In genomic region chr8:8690146-8691092, GRCm38 (mm10) we compare ENCODE assay signal across 8 mouse cellular contexts. TPM values are rescaled to one million over a fixed set of nuclear protein-coding genes. Genes with fewer than 3 reads are reported as not detected.
DNase-seq lines count a peak whose midpoint lies in the region; ATAC-seq and TF ChIP-seq lines count a peak whose summit lies in the region.

TSS of gene Arglu1 (minus strand) at chr8:8690521.

- in situ Hi-C loops in ES-E14 (cut with MboI; ENCODE audit: low sequenced_read_pairs in 2 of 2, unreplicated experiment in 2 of 2), result no loop called here

- no peaks in the 10 kb centered on the region for H3K36me3 ChIP-seq in ES-E14 (ENCODE audit: control insufficient read depth, insufficient read depth, low read length, poor library complexity, severe bottlenecking)
- H3K36me3 ChIP-seq in forebrain, embryonic 16.5 days (ENCODE audit: control insufficient read depth, insufficient read depth), result no peaks in the 10 kb centered on the region
- 0 out of 2 replicates have a peak, but pooled peaks cover 5% of the 10 kb centered on the region for H3K36me3 ChIP-seq in lung, embryonic 14.5 days (ENCODE audit: insufficient read depth)
- no peaks in the 10 kb centered on the region for H3K36me3 ChIP-seq in thymus, adult 2 months (ENCODE audit: control insufficient read depth, insufficient read depth, low read length)

- peaks cover 0 to 4% of the 10 kb centered on the region in 2 experiments; a peak in 1 of 4 replicates for H3K4me1 ChIP-seq in ES-E14 (ENCODE audit: control insufficient read depth in 2 of 2, insufficient read depth in 2 of 2, low read length in 2 of 2, poor library complexity in 1 of 2)
- peaks cover 34% of the 10 kb centered on the region for H3K4me1 ChIP-seq in forebrain, embryonic 16.5 days (replicated peaks; ENCODE audit: control insufficient read depth, insufficient read depth, low read length)
- H3K4me1 ChIP-seq in lung, embryonic 14.5 days (ENCODE audit: insufficient read depth), result peaks cover 27% of the 10 kb centered on the region
- peaks cover 5% of the 10 kb centered on the region; the same call in 1 of the 2 replicates for H3K4me1 ChIP-seq in olfactory bulb, adult 2 months (ENCODE audit: control insufficient read depth, insufficient read depth, low read length)
- H3K4me1 ChIP-seq in thymus, adult 2 months (replicated peaks; ENCODE audit: control insufficient read depth, insufficient read depth, low read length), result peaks cover 15% of the 10 kb centered on the region

- H3K4me2 ChIP-seq in forebrain, embryonic 16.5 days (ENCODE audit: low read length), result peak within 1 kb of the TSS; percentile 69
- peak within 1 kb of the TSS; percentile 88 for H3K4me2 ChIP-seq in lung, embryonic 14.5 days

- peak within 1 kb of the TSS; percentile 96 for H3K27ac ChIP-seq in ES-E14 (ENCODE audit: insufficient read depth, low read depth, low read length, poor library complexity, severe bottlenecking)
- H3K27ac ChIP-seq in forebrain, embryonic 16.5 days (ENCODE audit: low read length), result peak within 1 kb of the TSS; percentile 96
- H3K27ac ChIP-seq in layer of hippocampus, adult 2 months, result peak within 1 kb of the TSS; percentile 93
- H3K27ac ChIP-seq in lung, embryonic 14.5 days (ENCODE audit: low read depth), result peak within 1 kb of the TSS; percentile 96
- no peak within 1 kb of the TSS; the same call in 1 of the 2 replicates for H3K27ac ChIP-seq in olfactory bulb, adult 2 months (ENCODE audit: insufficient read depth, low read depth, low read length)
- peak within 1 kb of the TSS; percentile 56 for H3K27ac ChIP-seq in thymus, adult 2 months (ENCODE audit: control insufficient read depth, insufficient read depth, low read length)

- intact Hi-C loops in heart, postnatal 36 days (cut with DNase I), result loop anchor here (2.0 kb wide), 1 partner anchor 304 kb away; no protein-coding TSS in a partner anchor

- peak; percentile 65 for DNase-seq in ES-E14 (ENCODE audit: low read depth, low spot score)
- DNase-seq in cerebellum, adult 11-12 months, result peak; percentile 95
- peak; percentile 98 to 99 for DNase-seq in heart, postnatal 36 days
- DNase-seq in layer of hippocampus, adult 2 months (ENCODE audit: low spot score in 2 of 2), result peak; percentile 93 to 98
- peak; percentile 99 for DNase-seq in lung, embryonic 14.5 days
- DNase-seq in thymus, adult 2 months, result peak; percentile 98

- peak within 1 kb of the TSS; percentile 91 to 94 for H3K4me3 ChIP-seq in ES-E14 (ENCODE audit: insufficient read depth in 1 of 2, low read depth in 1 of 2, low read length in 2 of 2, poor library complexity in 1 of 2, severe bottlenecking in 1 of 2)
- peak within 1 kb of the TSS; percentile 85 for H3K4me3 ChIP-seq in forebrain, embryonic 16.5 days (replicated peaks; ENCODE audit: low read length)
- peak within 1 kb of the TSS; percentile 88 for H3K4me3 ChIP-seq in layer of hippocampus, adult 2 months
- H3K4me3 ChIP-seq in lung, embryonic 14.5 days (ENCODE audit: low read depth, low read length), result peak within 1 kb of the TSS; percentile 94
- peak within 1 kb of the TSS; percentile 96 for H3K4me3 ChIP-seq in olfactory bulb, adult 2 months (ENCODE audit: insufficient read depth, low read depth, low read length)
- peak within 1 kb of the TSS; percentile 78 for H3K4me3 ChIP-seq in thymus, adult 2 months (ENCODE audit: control insufficient read depth, insufficient read depth, low read length)

- no peaks in the 10 kb centered on the region for H3K9me3 ChIP-seq in ES-E14 (ENCODE audit: control insufficient read depth, insufficient read depth, low read depth, low read length)
- no peaks in the 10 kb centered on the region for H3K9me3 ChIP-seq in forebrain, embryonic 16.5 days (ENCODE audit: control insufficient read depth, low read length)
- H3K9me3 ChIP-seq in lung, embryonic 14.5 days (ENCODE audit: low read depth, low read length), result no peaks in the 10 kb centered on the region

- ATAC-seq in forebrain, embryonic 16.5 days, result peak; percentile 97
- ATAC-seq in lung, embryonic 14.5 days (ENCODE audit: insufficient read depth), result peak; percentile 97

- TF ChIP-seq CTCF in layer of hippocampus, adult 2 months (conservative IDR thresholded peaks at IDR 0.05), result no peak
- no peak for TF ChIP-seq CTCF in lung, embryonic 14.5 days (IDR thresholded peaks at IDR 0.05; ENCODE audit: low read depth)
- no peak for TF ChIP-seq CTCF in olfactory bulb, adult 2 months (IDR thresholded peaks at IDR 0.05; ENCODE audit: insufficient read depth, low read depth, low read length)
- peak; percentile 66; the same call in 1 of the 2 replicates for TF ChIP-seq CTCF in thymus, adult 2 months (IDR thresholded peaks at IDR 0.05; ENCODE audit: borderline replicate concordance, control insufficient read depth, extremely low read depth, insufficient read depth, low read length, poor library complexity)

- WGBS in forebrain, embryonic 16.5 days, result under 1% methylated on average over 59 of the region's 81 CpGs
- WGBS in lung, embryonic 14.5 days, result under 1% methylated on average over 53 of the region's 81 CpGs
- under 1% methylated on average over 81 of the region's 81 CpGs for WGBS in olfactory bulb, adult 2 months
- WGBS in thymus, adult 2 months, result under 1% methylated on average over 80 of the region's 81 CpGs

- no peaks in the 10 kb centered on the region for H3K27me3 ChIP-seq in forebrain, embryonic 16.5 days (replicated peaks; ENCODE audit: control insufficient read depth, insufficient read depth, low read length)
- H3K27me3 ChIP-seq in lung, embryonic 14.5 days (ENCODE audit: insufficient read depth, low read length), result no peaks in the 10 kb centered on the region
- no peaks in the 10 kb centered on the region for H3K27me3 ChIP-seq in thymus, adult 2 months (ENCODE audit: control insufficient read depth, insufficient read depth, low read length)

- peak; percentile 48 for TF ChIP-seq POLR2A in olfactory bulb, adult 2 months (IDR thresholded peaks at IDR 0.05; ENCODE audit: insufficient read depth, low read depth, low read length)
- peak; percentile 92 for TF ChIP-seq POLR2A in thymus, adult 2 months (IDR thresholded peaks at IDR 0.05; ENCODE audit: control insufficient read depth, extremely low read depth, insufficient read depth, low read length, poor library complexity)

- H3K9ac ChIP-seq in ES-E14 (ENCODE audit: insufficient read depth, low read depth, low read length, poor library complexity, severe bottlenecking), result peak within 1 kb of the TSS; percentile 98
- peak within 1 kb of the TSS; percentile 97 for H3K9ac ChIP-seq in forebrain, embryonic 16.5 days (replicated peaks; ENCODE audit: low read depth, low read length)
- H3K9ac ChIP-seq in lung, embryonic 14.5 days, result peak within 1 kb of the TSS; percentile 99

TF ChIP-seq in ES-E14, 5 proteins besides CTCF, POLR2A, EP300 and RAD21:
- TF ChIP-seq MAFK (IDR thresholded peaks at IDR 0.05; ENCODE audit: insufficient read depth, low read depth, low read length) (no peak), ZNF384 (IDR thresholded peaks at IDR 0.05; ENCODE audit: low read depth, low read length) (no peak), CHD2 (IDR thresholded peaks at IDR 0.05; ENCODE audit: low read depth, low read length) (no peak), ZC3H11A (IDR thresholded peaks at IDR 0.05; ENCODE audit: borderline replicate concordance, low read depth, low read length) (no peak)

RNA-seq across cellular contexts. Expression of gene Arglu1, which starts in this region (rescaled TPM):
- 74.4 and 75.9 TPM in 2 replicates for total RNA-seq in ES-E14 (2012; rRNA removed)
- 181 and 192 TPM in 2 replicates for polyA plus RNA-seq in forebrain, embryonic 16.5 days (2015; fragmentation: Nextera tagmentation; extraction: Ambion mirVana)
- 10 to 100 TPM; 25.7 to 33.1 TPM for total RNA-seq in heart, postnatal 36 days (2021)
- 100 to 1,000 TPM; 107 to 110 TPM for total RNA-seq in layer of hippocampus, adult 2 months (2021)
- 159 and 164 TPM in 2 replicates for polyA plus RNA-seq in lung, embryonic 14.5 days (2014; fragmentation: Nextera tagmentation; extraction: Ambion mirVana)
- polyA plus RNA-seq in olfactory bulb, adult 2 months (2012; ENCODE audit: insufficient read depth, insufficient read length, low replicate concordance, missing spikeins), result 1,185 TPM in 1 of 2 replicates, not detected in the other
- polyA plus RNA-seq in thymus, adult 2 months (2012; rRNA removed), result 56.9 and 69.4 TPM in 2 replicates
